Mouse (Mus musculus) megakaryocyte, embryonic 14.5 days (primary cell): ENCODE measurements around the gene Gm21663.
"Not testable (repeated sequence)": the region's sequence is repeated elsewhere in the genome, so short reads cannot be mapped to it uniquely, and the experiment has no call there.

Experiments
- FLI1 ChIP-seq: IDR thresholded peaks from 2 replicates; pipeline ENCODE4 v1.6.1; 2012; ENCODE audit warnings: low read length, inconsistent platforms, mixed read lengths
- GATA1 ChIP-seq: IDR thresholded peaks from 3 replicates; pipeline ENCODE4 v1.6.1; 2012; ENCODE audit warnings: mixed read lengths, low read length, inconsistent platforms, borderline replicate concordance

DNA sequence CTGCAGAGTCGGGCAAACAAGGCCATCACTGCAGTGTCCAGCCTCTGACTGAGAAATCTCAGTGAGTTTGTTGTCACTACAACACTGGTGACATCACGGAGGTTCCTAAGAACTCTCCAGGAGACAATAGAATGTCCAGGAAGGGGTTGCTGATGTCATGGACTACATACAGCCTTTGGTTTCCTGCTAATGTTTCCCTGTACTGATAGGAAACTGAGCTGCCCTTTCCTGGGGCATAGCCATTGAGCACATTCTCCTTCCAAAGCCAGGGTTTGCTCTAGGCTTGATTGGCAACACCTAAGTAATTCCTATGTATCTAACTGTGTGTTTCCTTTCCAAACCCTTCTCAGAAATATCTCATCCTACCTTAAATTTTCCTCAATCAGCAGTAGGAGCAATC, 30.4 kb upstream of the Gm21663 start, which contains the start of gene Gm21680:
- TF ChIP-seq GATA1, FLI1: not testable (repeated sequence)
